Mouse (Mus musculus): ENCODE results near the gene Cbr4. TPM values are rescaled to one million over a fixed set of nuclear protein-coding genes. Genes with fewer than 3 reads are reported as not detected.

Gene Cbr4
- total and polyA plus RNA-seq, 3 experiments: 37.0 to 59.1 (median 40.2) TPM

DNA sequence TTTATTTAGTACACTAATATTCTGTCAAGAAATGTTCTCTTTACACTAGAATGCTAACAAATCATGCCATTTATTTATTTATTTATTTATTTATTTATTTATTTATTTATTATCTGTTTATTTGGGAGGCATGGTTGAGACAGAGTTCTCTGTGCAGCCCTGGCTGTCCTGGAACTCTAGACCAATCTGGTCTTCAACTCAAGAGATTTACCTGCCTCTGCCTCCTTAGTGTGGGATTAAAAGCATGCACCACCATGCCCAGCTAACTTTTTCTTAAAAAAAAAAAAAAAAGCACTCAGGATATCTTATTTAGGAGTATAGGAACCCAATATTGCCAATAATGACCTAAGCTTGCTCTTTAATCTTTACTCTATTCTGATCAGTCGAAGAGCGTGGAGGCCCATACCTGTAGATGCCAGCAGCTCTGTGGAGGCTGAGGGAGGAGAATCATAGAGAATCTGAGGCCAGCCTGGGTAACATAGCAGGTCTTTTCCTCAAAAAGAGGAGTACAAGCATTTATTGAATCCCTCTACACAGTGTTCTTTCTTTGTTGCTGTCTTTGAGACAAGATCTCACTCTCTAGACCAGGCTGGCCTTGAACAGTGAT is 508 bp upstream of the Cbr4 start:
- dilution Hi-C loops (cut with MboI; ENCODE audit: extremely low pct_ligation_motif_present, extremely low pct_unique_long_range_greater_than_20kb, low sequenced_read_pairs) (no loop called here), in situ Hi-C loops (cut with MboI; ENCODE audit: low pct_ligation_motif_present, low pct_unique_long_range_greater_than_20kb, low sequenced_read_pairs) (no loop called here)
- no peak for TF ChIP-seq RCOR1 (conservative IDR thresholded peaks at IDR 0.05; ENCODE audit: low read depth, low read length)
- no peak for TF ChIP-seq MYC (IDR thresholded peaks at IDR 0.05; ENCODE audit: low read depth, low read length)
- TF ChIP-seq MAX (IDR thresholded peaks at IDR 0.05; ENCODE audit: low read length): no peak
- TF ChIP-seq MAZ (IDR thresholded peaks at IDR 0.05; ENCODE audit: low read depth, low read length): no peak
- no peak for TF ChIP-seq TBP (conservative IDR thresholded peaks at IDR 0.05; ENCODE audit: low read depth, low read length)
- no peak for TF ChIP-seq PAX5 (IDR thresholded peaks at IDR 0.05; ENCODE audit: low read length)
- TF ChIP-seq ELF1 (IDR thresholded peaks at IDR 0.05; ENCODE audit: low read depth, low read length): no peak
- TF ChIP-seq TCF12 (IDR thresholded peaks at IDR 0.05; ENCODE audit: low read depth, low read length): no peak
- no peak for TF ChIP-seq IRF4 (IDR thresholded peaks at IDR 0.05; ENCODE audit: low read depth, low read length)
- no peak for TF ChIP-seq SIN3A (IDR thresholded peaks at IDR 0.05; ENCODE audit: low read length)
- TF ChIP-seq USF2 (conservative IDR thresholded peaks at IDR 0.05; ENCODE audit: low read depth, low read length): no peak
- TF ChIP-seq CHD1 (IDR thresholded peaks at IDR 0.05; ENCODE audit: low read depth, low read length): no peak
- TF ChIP-seq CHD2 (IDR thresholded peaks at IDR 0.05; ENCODE audit: low read length): no peak
- H3K4me2 ChIP-seq (ENCODE audit: insufficient read depth, low read depth, poor library complexity, severe bottlenecking): peak overlapping the region; percentile 57
- no peaks in the 10 kb centered on the region for H3K79me2 ChIP-seq (replicated peaks; ENCODE audit: control insufficient read depth, extremely low read depth, insufficient read depth, poor library complexity, severe bottlenecking)
- no peaks in the 10 kb centered on the region for H3K27me3 ChIP-seq (replicated peaks)
- H3K9ac ChIP-seq (ENCODE audit: insufficient read depth, low read depth): no peak overlapping the region
- H3K36me3 ChIP-seq (replicated peaks in 1 of 2; ENCODE audit: control insufficient read depth in 1 of 2, insufficient read depth in 1 of 2, low read length in 1 of 2): peaks cover 8 to 18% of the 10 kb centered on the region in 2 experiments
- H3K4me3 ChIP-seq (replicated peaks in 1 of 3; ENCODE audit: low read depth in 2 of 3, low read length in 2 of 3, poor library complexity in 1 of 3): peak overlapping the region in 2 of 3 experiments; percentile 83 to 94
- no peak for DNase-seq (ENCODE audit: extremely low read depth)
- H3K9me3 ChIP-seq (replicated peaks; ENCODE audit: low read length): no peaks in the 10 kb centered on the region
- no peak overlapping the region for H3K27ac ChIP-seq (ENCODE audit: insufficient read depth, low read depth)
- peaks cover 3 to 14% of the 10 kb centered on the region in 2 experiments; a peak in 3 of 4 replicates for H3K4me1 ChIP-seq (ENCODE audit: control insufficient read depth in 1 of 2, insufficient read depth in 2 of 2)

GRCm38 (mm10) chr8:61488631-61489030 is 1.1 kb downstream of the Cbr4 start:
- Histone ChIP-seq H3K9ac (ENCODE audit: insufficient read depth, low read depth) (peak overlapping the region; percentile 88; the same call in 1 of the 2 replicates), H3K27me3 (replicated peaks) (no peaks in the 10 kb centered on the region), H3K27ac (ENCODE audit: insufficient read depth, low read depth) (no peak overlapping the region), H3K79me2 (replicated peaks; ENCODE audit: control insufficient read depth, extremely low read depth, insufficient read depth, poor library complexity, severe bottlenecking) (no peaks in the 10 kb centered on the region), H3K4me3 (replicated peaks in 1 of 3; ENCODE audit: low read depth in 2 of 3, low read length in 2 of 3, poor library complexity in 1 of 3) (peak overlapping the region; percentile 0 to 94 (median 83)), H3K4me1 (ENCODE audit: control insufficient read depth in 1 of 2, insufficient read depth in 2 of 2) (peaks cover 3 to 14% of the 10 kb centered on the region in 2 experiments; a peak in 3 of 4 replicates), H3K9me3 (replicated peaks; ENCODE audit: low read length) (no peaks in the 10 kb centered on the region), H3K36me3 (replicated peaks in 1 of 2; ENCODE audit: control insufficient read depth in 1 of 2, insufficient read depth in 1 of 2, low read length in 1 of 2) (peaks cover 15 to 32% of the 10 kb centered on the region in 2 experiments), H3K4me2 (ENCODE audit: insufficient read depth, low read depth, poor library complexity, severe bottlenecking) (peak overlapping the region; percentile 54)
- in situ Hi-C loops (cut with MboI; ENCODE audit: low pct_ligation_motif_present, low pct_unique_long_range_greater_than_20kb, low sequenced_read_pairs) (no loop called here), dilution Hi-C loops (cut with MboI; ENCODE audit: extremely low pct_ligation_motif_present, extremely low pct_unique_long_range_greater_than_20kb, low sequenced_read_pairs) (no loop called here)
- DNase-seq (ENCODE audit: extremely low read depth): no peak
- TF ChIP-seq MXI1 (IDR thresholded peaks at IDR 0.05; ENCODE audit: low read depth, low read length) (no peak), NELFE (IDR thresholded peaks at IDR 0.05; ENCODE audit: low read depth, low read length) (no peak), GABPA (IDR thresholded peaks at IDR 0.05; ENCODE audit: insufficient replicate concordance, low read depth, low read length) (no peak), JUN (IDR thresholded peaks at IDR 0.05; ENCODE audit: insufficient read depth, low read depth, low read length) (no peak)

Measured in CH12.LX (cell line).